Comparison of ENCODE assay signal across 14 mouse cellular contexts in genomic region chr3:52143017-52143416, GRCm38 (mm10).
"Had no signal": no experiment of that assay in that cellular context is flagged by ENCODE, and none has a peak within 500 bp of the region (broad histone marks: within the 10 kb centered on the region; RNA-seq: fewer than 3 reads in every experiment).

No protein-coding gene starts in this region.

- H3K9ac ChIP-seq: limb, embryonic 13.5 days; liver, embryonic 14.5 days; neural tube, embryonic 15.5 days had no signal

- DNase-seq: kidney, adult 11 months; kidney, adult 9 months; kidney, postnatal 14 days; left cerebral cortex, postnatal 4 days; midbrain, embryonic 14.5 days; right cerebral cortex, adult 18-20 months; right cerebral cortex, postnatal 25 days; thymus, postnatal 4 days had no signal

- H3K4me1 ChIP-seq: limb, embryonic 13.5 days; neural tube, embryonic 15.5 days had no signal

- H3K27ac ChIP-seq: limb, embryonic 13.5 days; liver, embryonic 14.5 days; midbrain, embryonic 10.5 days; neural tube, embryonic 15.5 days; stomach, postnatal 0 days had no signal

- H3K9me3 ChIP-seq: limb, embryonic 13.5 days; midbrain, embryonic 10.5 days; neural tube, embryonic 15.5 days had no signal

- H3K36me3 ChIP-seq: limb, embryonic 13.5 days; midbrain, embryonic 10.5 days; neural tube, embryonic 15.5 days had no signal

- H3K4me2 ChIP-seq: limb, embryonic 13.5 days; neural tube, embryonic 15.5 days had no signal

- H3K4me3 ChIP-seq: limb, embryonic 13.5 days; midbrain, embryonic 10.5 days; myocyte; neural tube, embryonic 15.5 days had no signal

- H3K27me3 ChIP-seq: limb, embryonic 13.5 days; neural tube, embryonic 15.5 days had no signal
